Mouse (Mus musculus) intestine, postnatal 0 days (tissue): ENCODE measurements around the gene Cand1. TPM values are rescaled to one million over a fixed set of nuclear protein-coding genes. Genes with fewer than 3 reads are reported as not detected.

Experiments
- ATAC-seq: fragments of 200-750 bp; cut with Nextera tagmentation; 2 replicates; pipeline ENCODE4 v1.8.0; 2017; ENCODE audit warnings: mild to moderate bottlenecking, moderate TSS enrichment, moderate library complexity
- H3K27ac ChIP-seq: fragments of 300-500 bp; sonication (generic); 2 replicates; pipeline ENCODE4 v1.5.1; 2014; ENCODE audit warnings: mild to moderate bottlenecking, low read depth, low read length, moderate library complexity
- H3K27me3 ChIP-seq: fragments of 300-500 bp; sonication (generic); replicated peaks from 2 replicates; pipeline ENCODE4 v1.6.1; 2014; ENCODE audit warnings: low read length, mixed read lengths; ENCODE audit not compliant: control insufficient read depth, insufficient read depth
- H3K36me3 ChIP-seq: fragments of 300-500 bp; sonication (generic); 2 replicates; pipeline ENCODE4 v1.6.1; 2014; ENCODE audit warnings: mild to moderate bottlenecking, moderate library complexity; ENCODE audit not compliant: control insufficient read depth, insufficient read depth
- H3K4me1 ChIP-seq: fragments of 300-500 bp; sonication (generic); replicated peaks from 2 replicates; pipeline ENCODE4 v1.6.1; 2014; ENCODE audit warnings: antibody characterized with exemption, low read length, mixed read lengths; ENCODE audit not compliant: control insufficient read depth, insufficient read depth
- H3K4me2 ChIP-seq: fragments of 300-500 bp; sonication (generic); replicated peaks from 2 replicates; pipeline ENCODE4 v1.6.1; 2014; ENCODE audit warnings: low read depth, mild to moderate bottlenecking, moderate library complexity
- H3K4me3 ChIP-seq: fragments of 300-500 bp; sonication (generic); 2 replicates; pipeline ENCODE4 v1.5.1; 2014; ENCODE audit warnings: low read depth, low read length
- H3K9ac ChIP-seq: fragments of 300-500 bp; sonication (generic); 2 replicates; pipeline ENCODE4 v1.6.1; 2014; ENCODE audit warnings: mild to moderate bottlenecking, low read depth, low read length
- H3K9me3 ChIP-seq: fragments of 300-500 bp; sonication (generic); 2 replicates; pipeline ENCODE4 v1.6.1; 2016; ENCODE audit warnings: mixed run types; ENCODE audit not compliant: control insufficient read depth
- CTCF ChIP-seq: sonication (generic); IDR thresholded peaks from 2 replicates; pipeline ENCODE4 v1.5.1; 2016; ENCODE audit warnings: low read depth, mild to moderate bottlenecking, control low read depth, antibody characterized with exemption, moderate library complexity
- WGBS: fragments of 180-500 bp; shearing (Covaris S2); extraction: QIAGEN DNeasy Blood & Tissue Kit; methylation state at CpG from one replicate; pipeline ENCODE4 v1.1.7; 2014; 5-methylcytosine and 5-hydroxymethylcytosine counted together
- polyA plus RNA-seq: library from polyadenylated mRNA; unstranded; fragments of >200 nt; fragmentation: Nextera tagmentation; extraction: Ambion mirVana; gene quantifications from 2 replicates; pipeline ENCODE4 v1.2.1, GENCODE M21; 2015

The Cand1 gene
- polyA plus RNA-seq, 1 experiment from 2014 or later, result 13.6 TPM

DNA sequence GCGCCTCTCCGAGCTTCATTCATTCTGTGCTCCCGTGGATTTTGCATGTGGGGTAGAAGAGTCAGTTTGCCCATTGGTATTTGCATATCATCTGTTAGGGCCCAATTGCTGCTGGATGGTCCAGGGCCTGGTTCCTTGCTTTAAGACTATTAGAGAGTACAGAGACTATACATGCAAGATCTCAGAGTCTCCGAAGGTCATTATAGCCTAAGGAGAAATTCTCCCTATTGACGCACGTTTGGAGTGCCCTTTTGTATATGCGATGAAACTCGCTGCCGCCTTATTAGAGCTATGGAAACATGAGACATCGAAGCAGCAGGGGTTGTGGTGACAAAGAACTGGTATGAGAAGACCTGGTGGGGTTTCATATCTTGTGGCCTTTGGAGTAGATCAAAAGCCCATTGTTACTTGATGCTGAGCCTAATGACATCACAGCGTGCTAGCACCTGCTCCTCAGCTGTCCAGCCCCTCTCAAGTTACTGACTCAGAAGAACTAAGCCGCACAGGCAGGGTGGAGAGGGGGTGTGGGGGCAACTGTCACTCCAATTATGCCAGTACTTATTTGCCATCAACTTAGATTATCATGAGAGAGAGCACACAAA, 30.6 kb upstream of the Cand1 start:
- H3K4me3 ChIP-seq, result no peak overlapping the region
- ATAC-seq, result no peak
- H3K4me1 ChIP-seq, result no peaks in the 10 kb centered on the region
- H3K9ac ChIP-seq, result no peak overlapping the region
- WGBS, result 82% methylated on average over 12 of the region's 12 CpGs
- H3K27me3 ChIP-seq, result no peaks in the 10 kb centered on the region
- no peak for TF ChIP-seq CTCF
- H3K27ac ChIP-seq, result no peak overlapping the region
- no peaks in the 10 kb centered on the region for H3K36me3 ChIP-seq
- H3K4me2 ChIP-seq, result no peak overlapping the region
- H3K9me3 ChIP-seq, result no peaks in the 10 kb centered on the region

DNA sequence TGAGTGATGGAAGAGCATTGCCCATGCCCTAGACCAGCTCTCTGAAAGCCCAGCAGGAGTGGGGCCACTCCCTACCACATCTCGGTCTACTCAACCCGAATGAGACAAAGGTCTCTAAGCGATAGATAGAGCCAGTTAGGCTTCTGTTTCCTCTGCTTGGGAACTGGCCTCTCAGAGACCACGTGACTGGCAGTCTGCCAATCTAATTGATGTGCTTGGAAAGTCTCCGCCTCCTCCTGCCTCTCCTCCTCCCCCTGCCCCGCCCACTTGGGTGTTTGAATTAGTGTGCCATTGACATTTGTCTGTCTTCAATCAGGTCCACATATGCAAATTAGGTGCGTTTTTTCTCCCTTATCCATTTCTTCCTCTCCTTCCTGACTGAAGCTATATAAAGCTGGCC, 24.9 kb upstream of the Cand1 start:
- Histone ChIP-seq H3K4me3 (no peak overlapping the region), H3K27me3 (no peaks in the 10 kb centered on the region), H3K9me3 (no peaks in the 10 kb centered on the region), H3K4me1 (no peaks in the 10 kb centered on the region), H3K36me3 (no peaks in the 10 kb centered on the region), H3K27ac (no peak overlapping the region), H3K9ac (no peak overlapping the region), H3K4me2 (no peak overlapping the region)
- ATAC-seq, result no peak; the same call in 1 of the 2 replicates
- TF ChIP-seq CTCF, result no peak
- WGBS, result 71% methylated on average over 7 of the region's 7 CpGs

DNA sequence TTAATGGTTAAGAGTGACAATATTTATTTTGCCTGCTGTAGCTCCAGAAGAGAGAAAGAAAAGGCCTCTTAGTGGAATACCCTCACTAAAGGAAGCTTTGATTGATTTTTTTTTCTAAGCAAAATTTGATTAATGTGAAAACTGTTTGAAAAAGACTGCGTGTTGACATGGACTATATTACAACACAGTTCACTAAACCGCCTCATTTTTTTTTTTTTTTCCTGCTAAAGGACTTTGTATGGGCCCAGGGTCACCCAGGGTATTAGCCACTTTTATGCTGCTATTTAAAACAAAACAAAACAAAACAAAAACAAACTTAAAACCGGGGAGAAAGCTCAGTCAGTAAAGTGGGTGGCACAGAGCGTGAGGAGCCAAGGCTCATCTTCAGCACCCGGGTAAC, 23.0 kb upstream of the Cand1 start:
- Histone ChIP-seq H3K27me3 (no peaks in the 10 kb centered on the region), H3K4me1 (no peaks in the 10 kb centered on the region), H3K4me3 (no peak overlapping the region), H3K4me2 (no peak overlapping the region), H3K27ac (no peak overlapping the region), H3K9me3 (no peaks in the 10 kb centered on the region), H3K9ac (no peak overlapping the region), H3K36me3 (no peaks in the 10 kb centered on the region)
- no peak for ATAC-seq
- no peak for TF ChIP-seq CTCF
- 83% methylated on average over 5 of the region's 5 CpGs for WGBS

DNA sequence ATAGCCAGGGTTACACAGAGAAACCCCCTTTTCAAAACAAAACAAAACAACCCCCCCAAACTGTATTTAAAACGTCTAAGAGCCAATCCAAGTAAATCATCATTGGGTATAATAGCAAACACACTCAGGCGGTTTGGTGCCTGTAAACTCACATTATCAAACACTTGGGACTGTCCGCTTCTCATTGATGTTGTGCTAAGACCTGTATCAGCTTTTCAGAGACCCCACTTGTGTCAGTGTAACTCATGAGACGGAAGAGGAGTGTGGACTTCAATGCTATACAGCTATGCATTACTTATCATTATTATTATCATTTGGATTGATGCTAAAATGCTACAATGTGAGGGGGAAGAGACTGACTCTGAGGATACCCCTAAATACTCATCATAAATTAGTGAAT, 18.0 kb upstream of the Cand1 start:
- H3K27me3 ChIP-seq, result no peaks in the 10 kb centered on the region
- 77% methylated on average over 4 of the region's 4 CpGs for WGBS
- H3K4me2 ChIP-seq, result no peak overlapping the region
- no peak for ATAC-seq
- H3K36me3 ChIP-seq, result no peaks in the 10 kb centered on the region
- H3K4me1 ChIP-seq, result no peaks in the 10 kb centered on the region
- H3K27ac ChIP-seq, result no peak overlapping the region
- no peak for TF ChIP-seq CTCF
- no peak overlapping the region for H3K4me3 ChIP-seq
- no peaks in the 10 kb centered on the region for H3K9me3 ChIP-seq
- H3K9ac ChIP-seq, result no peak overlapping the region

DNA sequence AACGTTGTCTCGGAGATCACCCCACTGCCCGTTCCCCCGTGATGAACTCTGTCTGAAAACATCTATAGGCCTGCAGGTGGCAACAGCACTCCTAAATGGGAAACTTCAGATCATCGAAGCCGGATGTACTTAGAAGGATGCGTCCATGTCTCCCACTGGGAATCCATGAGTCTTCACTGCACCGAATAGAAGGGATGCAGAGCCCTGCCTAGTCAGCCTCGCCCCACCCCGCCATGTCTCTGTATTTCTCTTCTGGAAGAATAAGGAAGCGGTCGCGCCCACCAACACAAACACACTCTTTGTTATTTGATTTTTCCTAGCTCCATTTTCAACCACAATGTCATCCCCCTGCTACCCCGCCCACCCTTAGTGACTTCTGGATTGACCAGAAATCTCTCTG, 4.3 kb upstream of the Cand1 start:
- H3K4me1 ChIP-seq, result no peaks in the 10 kb centered on the region
- H3K9me3 ChIP-seq, result no peaks in the 10 kb centered on the region
- H3K36me3 ChIP-seq, result no peaks in the 10 kb centered on the region
- H3K4me2 ChIP-seq, result no peak overlapping the region
- H3K27ac ChIP-seq, result no peak overlapping the region
- ATAC-seq, result no peak
- peak; percentile 12; the same call in 1 of the 2 replicates for TF ChIP-seq CTCF
- H3K4me3 ChIP-seq, result no peak overlapping the region
- no peak overlapping the region for H3K9ac ChIP-seq
- H3K27me3 ChIP-seq, result no peaks in the 10 kb centered on the region
- 85% methylated on average over 14 of the region's 14 CpGs for WGBS

DNA sequence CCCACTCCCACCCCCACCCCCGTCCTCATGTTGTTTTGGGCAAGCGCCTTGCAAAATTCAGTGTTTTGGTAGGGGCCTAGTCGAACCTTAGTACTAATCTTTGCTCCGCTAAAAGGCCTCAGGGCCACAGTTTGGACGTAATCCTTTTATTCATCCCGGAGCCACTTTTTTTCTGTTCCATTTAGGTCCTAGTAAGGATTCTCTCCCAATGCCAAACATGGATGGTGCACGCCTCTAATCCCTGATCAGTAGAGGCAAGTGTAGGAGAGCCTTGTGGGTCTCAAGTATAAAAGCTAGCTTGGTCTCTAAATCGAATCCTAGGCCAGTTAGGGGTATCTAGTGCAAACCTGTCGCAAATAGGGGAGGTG, 851 bp upstream of the Cand1 start:
- Histone ChIP-seq H3K36me3 (no peaks in the 10 kb centered on the region), H3K4me3 (peak overlapping the region; percentile 98), H3K27ac (peak overlapping the region; percentile 22), H3K4me1 (peaks cover 3% of the 10 kb centered on the region; the same call in 1 of the 2 replicates), H3K9me3 (no peaks in the 10 kb centered on the region), H3K9ac (peak overlapping the region; percentile 94), H3K4me2 (peak overlapping the region; percentile 67), H3K27me3 (no peaks in the 10 kb centered on the region)
- no peak for TF ChIP-seq CTCF
- 3% methylated on average over 9 of the region's 9 CpGs for WGBS
- no peak for ATAC-seq

DNA sequence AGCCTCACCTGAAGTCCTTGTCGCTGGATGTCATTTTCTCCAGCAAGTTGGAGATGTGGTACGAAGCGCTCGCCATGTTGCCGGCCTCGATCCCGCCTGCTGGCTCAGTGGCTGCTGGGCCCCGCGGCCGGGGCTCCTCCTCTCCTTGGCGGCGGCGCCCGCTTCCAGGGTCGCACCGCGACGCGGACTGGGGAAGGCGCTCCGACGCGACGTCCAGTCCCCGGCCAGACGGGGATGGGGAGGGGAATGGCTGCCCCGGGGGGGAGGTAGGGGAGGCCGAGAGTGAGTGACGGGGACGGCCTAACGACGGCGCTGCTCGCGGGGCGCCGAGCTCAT, 254 bp downstream of the Cand1 start:
- H3K27ac ChIP-seq, result peak overlapping the region; percentile 98
- peaks cover 3% of the 10 kb centered on the region; the same call in 1 of the 2 replicates for H3K4me1 ChIP-seq
- TF ChIP-seq CTCF, result peak; percentile 6; the same call in 1 of the 2 replicates
- ATAC-seq, result no peak
- H3K27me3 ChIP-seq, result no peaks in the 10 kb centered on the region
- no peaks in the 10 kb centered on the region for H3K36me3 ChIP-seq
- peak overlapping the region; percentile 94 for H3K9ac ChIP-seq
- 0% methylated on average over 37 of the region's 37 CpGs for WGBS
- H3K4me3 ChIP-seq, result peak overlapping the region; percentile 98
- peak overlapping the region; percentile 76 for H3K4me2 ChIP-seq
- H3K9me3 ChIP-seq, result no peaks in the 10 kb centered on the region
